Mouse (Mus musculus) granulocyte monocyte progenitor cell, adult 5-6 weeks (primary cell): Measurements from ENCODE around the gene Tcf25. TPM values are rescaled to one million over a fixed set of nuclear protein-coding genes. Genes with fewer than 3 reads are reported as not detected.

Source experiments
- ATAC-seq: replicated peaks from 2 replicates; pipeline ENCODE4 v1.8.0; 2016; ENCODE audit warnings: mild to moderate bottlenecking, moderate TSS enrichment, inconsistent platforms; ENCODE audit not compliant: poor library complexity, severe bottlenecking
- total RNA-seq, 2 experiments: library from RNA; stranded (forward) in 1 of 2; stranded (reverse) in 1 of 2; fragments of 200-712, 200-1000 nt in 1 of 2; fragments of >200 nt in 1 of 2; fragmentation: Nextera tagmentation in 1 of 2; gene quantifications; 2 replicates each; pipeline ENCODE4 v1.2.3; 2014 to 2017

The Tcf25 gene
- total RNA-seq (2014; fragmentation: Nextera tagmentation) = 110 and 113 TPM in 2 replicates
- total RNA-seq (2017) = 194 and 224 TPM in 2 replicates

GRCm38 (mm10) chr8:123373403-123374238, at the start of gene Tcf25:
Tcf25 (plus strand) TSS chr8:123373753.
- peak; percentile 81 for ATAC-seq

- ATAC-seq = no peak
Measured at GRCm38 (mm10) chr8:123328552-123328951, 45.0 kb upstream of the Tcf25 start.

DNA sequence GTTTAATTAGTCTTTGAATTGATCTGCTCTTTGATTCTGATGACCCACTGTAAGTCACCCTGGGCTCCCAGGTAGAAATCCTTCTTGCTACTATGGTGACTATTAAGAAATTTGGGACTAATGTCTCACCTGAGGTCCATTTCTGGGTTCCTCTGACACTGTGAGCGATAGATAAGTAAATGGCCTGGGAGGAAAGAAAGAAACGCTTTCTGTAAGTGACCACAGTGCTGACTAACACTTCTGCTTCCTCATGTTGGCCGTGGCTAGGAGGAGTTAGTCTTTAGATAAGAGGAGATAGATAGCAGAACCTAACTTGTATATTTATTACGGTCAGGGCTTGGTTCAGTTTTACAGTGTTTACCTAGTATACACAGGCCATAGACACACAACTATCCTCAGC, 44.2 kb upstream of the Tcf25 start:
- ATAC-seq = peak; percentile 21; the same call in 1 of the 2 replicates

- ATAC-seq = no peak
Measured at GRCm38 (mm10) chr8:123329961-123330360, 43.6 kb upstream of the Tcf25 start.

DNA sequence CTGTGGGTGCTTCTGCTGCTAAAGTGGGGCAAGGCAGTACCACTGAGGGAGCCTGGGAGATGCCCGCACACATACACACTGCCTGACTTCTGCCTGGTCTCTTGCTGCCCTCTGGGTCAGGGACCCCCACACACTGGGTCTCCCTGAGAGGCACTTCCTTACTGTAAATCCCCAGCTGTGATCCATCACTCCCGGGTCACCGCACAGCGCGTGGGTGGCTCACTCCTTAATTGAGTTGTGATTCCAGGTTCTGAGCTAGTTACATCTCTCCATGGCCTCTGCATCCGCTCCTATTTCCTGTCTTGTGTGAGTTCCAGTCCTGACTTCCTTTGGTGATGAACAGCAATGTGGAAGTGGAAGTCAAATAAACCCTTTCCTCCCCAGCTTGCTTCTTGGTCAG, 42.9 kb upstream of the Tcf25 start:
- ATAC-seq = no peak

GRCm38 (mm10) chr8:123331301-123331700, 42.3 kb upstream of the Tcf25 start:
- 0 out of 2 replicates have a peak, but pooled peaks have one; percentile 11 for ATAC-seq

- no peak for ATAC-seq
Measured at GRCm38 (mm10) chr8:123331810-123332209, 41.7 kb upstream of the Tcf25 start.

- peak; percentile 80 for ATAC-seq
Measured at GRCm38 (mm10) chr8:123332262-123333090, 41.1 kb upstream of the Tcf25 start, which contains the start of gene Spire2. Spire2 (plus strand) TSS chr8:123332713.

- ATAC-seq = no peak
Measured at GRCm38 (mm10) chr8:123333091-123333587, 40.4 kb upstream of the Tcf25 start.

DNA sequence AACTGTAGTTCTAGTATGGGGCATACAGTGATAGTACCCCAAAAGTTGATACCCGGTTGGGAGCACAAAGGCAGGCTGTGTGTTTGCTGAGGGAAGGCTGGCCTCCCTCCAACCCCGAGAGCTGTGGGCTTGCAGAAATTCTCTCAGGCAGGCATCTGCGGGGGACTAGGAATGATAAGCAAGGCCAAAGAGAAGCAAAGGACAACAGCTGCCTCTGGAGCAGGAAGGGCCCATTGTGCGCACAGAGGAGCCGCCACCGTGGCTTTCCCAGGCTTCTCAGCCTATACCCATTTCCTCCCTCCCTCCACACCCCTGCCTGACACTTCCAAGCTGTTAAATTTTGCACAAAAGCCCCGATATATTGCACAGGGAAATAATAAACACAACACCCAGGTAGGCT, 39.7 kb upstream of the Tcf25 start:
- ATAC-seq = no peak

DNA sequence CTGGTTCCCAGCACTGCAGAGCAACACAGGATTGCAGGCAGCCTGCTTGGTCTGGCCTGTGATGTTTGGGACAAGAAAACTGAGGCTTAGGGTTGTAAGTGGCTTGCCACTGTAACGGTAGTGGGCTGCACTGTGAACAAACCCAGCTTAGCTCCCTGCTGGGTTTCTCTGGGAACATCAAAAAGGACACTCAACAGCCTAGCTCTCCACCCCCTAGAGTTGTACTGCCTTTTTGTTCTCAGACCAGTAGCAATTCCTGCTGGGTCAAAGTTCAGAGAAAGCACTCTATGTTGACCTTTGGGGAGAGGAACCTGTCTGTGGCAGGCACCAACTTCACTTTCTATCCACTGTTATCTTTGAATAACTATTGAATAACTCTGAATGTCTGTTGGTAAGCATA, 39.1 kb upstream of the Tcf25 start:
- no peak for ATAC-seq

DNA sequence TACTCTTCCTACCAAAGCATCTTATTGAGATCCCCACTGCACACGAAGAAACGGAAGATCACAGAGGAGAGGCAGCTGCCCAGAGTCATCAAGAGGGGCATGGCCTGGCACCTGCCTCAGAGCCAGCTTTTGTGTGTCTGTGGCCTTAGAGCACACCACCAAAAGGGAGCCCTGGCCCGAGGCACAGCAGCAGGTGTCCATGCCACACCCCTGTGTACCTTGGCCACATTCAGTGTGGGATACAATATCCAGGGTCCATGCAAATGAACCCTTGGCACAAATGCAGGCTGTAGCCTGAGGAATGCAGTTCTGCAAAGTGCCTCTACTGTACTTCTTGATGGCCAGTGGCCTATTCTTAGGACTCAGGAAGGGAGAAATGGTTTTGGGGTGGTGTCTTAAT, 36.1 kb upstream of the Tcf25 start:
- ATAC-seq = no peak

DNA sequence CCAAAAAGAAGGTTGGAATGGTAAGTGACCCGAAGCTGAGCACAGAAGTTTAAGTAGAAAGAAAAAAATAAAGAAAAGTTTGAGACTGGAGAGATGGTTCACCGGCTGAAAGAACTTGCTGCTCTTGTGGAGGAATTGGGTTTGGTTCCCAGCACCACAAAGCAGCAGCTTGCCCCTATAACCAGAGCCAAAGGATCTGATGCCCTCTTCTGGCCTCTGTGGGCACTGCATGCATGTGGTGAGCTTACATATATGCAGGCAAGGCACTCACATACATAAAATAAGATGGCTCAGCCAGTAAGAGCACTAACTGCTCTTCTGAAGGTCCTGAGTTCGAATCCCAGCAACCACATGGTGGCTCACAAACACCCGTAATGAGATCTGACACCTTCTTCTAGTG, 33.5 kb upstream of the Tcf25 start:
- ATAC-seq = no peak

GRCm38 (mm10) chr8:123341040-123342015, 32.2 kb upstream of the Tcf25 start:
- peak; percentile 48 for ATAC-seq

DNA sequence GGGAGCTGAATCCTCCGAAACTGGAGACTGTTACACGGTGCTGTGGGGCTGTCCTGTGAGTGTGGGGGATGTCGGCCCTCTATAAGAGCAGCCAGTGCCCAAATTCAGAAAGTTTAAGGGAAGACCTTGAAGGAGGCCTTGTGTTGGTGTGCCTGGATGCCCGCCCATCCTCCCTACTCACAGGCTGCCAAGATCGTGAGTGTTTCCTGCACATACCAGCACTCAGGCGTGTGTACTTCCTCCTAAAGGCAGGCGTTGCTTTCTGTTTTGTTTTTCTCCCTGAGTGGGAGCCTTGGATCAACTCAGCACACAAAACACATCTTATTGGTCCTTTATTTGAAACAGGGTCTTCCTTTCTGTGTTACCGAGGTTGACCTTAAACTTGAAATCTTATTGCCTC, 31.3 kb upstream of the Tcf25 start:
- ATAC-seq = peak; percentile 67

- no peak for ATAC-seq
Measured at GRCm38 (mm10) chr8:123342911-123343310, 30.6 kb upstream of the Tcf25 start.

- ATAC-seq = peak; percentile 57
Measured at GRCm38 (mm10) chr8:123343422-123343821, 30.1 kb upstream of the Tcf25 start.

DNA sequence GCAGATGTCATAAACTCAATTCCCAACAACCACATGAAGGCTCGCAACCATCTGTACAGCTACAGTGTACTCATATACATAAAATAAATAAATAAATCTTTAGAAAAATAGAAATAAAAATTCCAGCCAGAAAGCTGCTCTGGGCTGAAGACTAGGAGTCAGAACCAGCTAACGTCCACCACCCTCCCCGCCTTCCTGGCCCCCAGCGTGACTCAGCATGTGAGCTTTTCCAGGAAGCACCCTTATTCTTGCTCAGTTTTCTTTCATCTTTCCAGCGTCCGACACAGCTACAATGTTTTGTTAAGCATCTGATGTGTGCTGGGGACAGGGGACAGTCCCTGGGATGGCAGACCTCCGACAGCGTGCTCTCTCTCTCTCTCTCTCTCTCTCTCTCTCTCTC, 28.4 kb upstream of the Tcf25 start:
- ATAC-seq = no peak

DNA sequence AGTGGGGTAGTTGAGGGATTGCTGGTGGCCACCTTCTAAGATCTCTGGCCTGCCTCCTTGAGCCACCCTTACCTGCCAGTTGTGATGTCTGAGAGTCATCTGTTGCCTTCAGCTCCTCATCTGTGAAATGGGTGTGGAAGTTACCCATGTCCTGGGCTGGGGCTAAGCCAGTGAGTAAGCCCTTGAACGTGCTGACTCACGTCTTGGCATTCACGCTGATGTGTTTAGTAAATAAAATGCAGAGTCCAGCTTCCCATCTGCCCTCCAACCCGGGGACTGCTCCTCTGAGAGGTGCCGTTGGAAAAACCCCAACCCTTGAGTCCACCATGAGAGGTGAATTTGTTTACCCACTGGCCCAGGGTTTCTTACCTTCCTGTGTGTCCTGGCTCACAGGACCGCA, 27.7 kb upstream of the Tcf25 start:
- ATAC-seq = no peak

DNA sequence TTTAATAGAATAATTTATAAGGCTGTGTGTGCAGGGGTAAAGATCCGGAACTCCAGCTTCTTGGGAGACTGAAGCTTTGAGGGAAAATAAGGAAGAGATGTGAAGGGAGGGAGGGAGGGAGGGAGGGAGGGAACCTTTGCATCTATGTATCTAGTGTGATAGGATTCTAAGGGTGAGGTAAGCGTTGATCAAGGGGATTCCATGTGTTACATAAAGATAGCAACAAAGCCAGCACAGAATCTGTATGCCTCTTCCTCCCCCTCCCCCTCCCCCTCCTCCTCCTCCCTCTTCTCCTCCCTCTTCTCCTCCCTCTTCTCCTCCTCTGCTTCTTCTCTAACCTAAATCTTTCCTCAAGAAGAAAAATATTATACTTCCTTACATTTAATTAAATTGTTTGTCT, 26.3 kb upstream of the Tcf25 start:
- ATAC-seq = no peak
